Mouse (Mus musculus): Measurements from ENCODE around the gene Cox8a.

Cox8a gene

DNA sequence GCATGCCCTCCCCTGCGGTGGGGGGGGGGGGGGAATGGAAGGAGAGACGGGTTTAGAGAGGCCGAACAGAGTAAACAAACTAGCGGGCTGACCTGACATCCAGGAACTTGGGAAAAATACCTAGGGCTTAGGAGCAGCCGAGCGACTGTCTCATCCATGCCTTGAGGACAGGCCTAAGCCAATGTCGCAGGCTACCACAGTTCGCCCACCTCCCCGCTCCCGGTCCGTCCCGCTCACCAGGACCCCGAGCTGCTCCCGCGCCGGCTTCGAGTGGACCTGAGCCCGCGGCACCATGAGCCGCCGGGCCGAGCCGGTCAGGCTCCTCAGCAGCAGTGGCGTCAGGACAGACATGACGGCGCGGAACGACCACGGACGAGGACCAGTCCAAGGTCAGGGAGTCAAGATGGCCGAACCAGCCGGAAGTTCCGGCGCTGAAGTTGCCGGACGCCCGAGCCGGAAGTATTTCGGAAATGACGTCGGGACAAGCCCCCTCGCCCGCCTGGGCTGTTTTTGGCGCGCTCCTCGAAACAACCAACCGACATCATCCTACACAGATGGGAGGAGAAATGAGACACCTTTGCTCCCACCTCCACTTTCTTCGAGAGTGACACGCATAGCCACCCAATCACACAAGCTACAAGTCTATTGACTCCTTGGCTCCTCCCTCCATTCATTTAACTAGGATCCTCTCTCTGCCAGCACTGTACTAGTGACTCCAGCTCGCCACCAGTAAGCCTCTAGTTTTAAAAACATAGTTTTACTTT is at the start of gene Cox8a:
Gene Cox8a, minus strand, starts transcription at position 455 of the 764 bp plus-strand sequence.
- DNase-seq (ENCODE audit: low spot score in 2 of 2): peak; percentile 94 to 95

DNA sequence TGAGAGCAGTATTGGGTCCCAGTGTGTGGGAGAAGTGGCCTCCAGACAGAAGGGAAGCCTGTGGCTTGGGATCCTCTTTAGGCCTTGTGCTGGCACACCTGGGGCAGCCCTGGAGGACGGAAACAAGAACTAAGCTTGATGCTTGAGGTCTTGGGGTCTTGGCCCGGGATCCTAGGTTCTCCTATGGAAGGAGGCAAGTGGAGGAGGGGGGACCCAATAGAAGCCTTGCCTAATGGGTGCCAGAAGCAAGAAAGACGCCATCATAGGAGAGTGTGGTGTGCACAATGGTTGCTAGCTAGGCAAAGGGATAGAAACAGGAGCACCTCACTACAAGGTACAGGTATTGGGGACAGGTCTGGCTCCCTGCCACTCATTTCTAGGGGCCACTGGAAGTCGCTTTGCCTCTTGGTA is 49.0 kb upstream of the Cox8a start:
- DNase-seq (ENCODE audit: low spot score in 2 of 2): peak in 1 of 2 experiments; percentile 25

DNA sequence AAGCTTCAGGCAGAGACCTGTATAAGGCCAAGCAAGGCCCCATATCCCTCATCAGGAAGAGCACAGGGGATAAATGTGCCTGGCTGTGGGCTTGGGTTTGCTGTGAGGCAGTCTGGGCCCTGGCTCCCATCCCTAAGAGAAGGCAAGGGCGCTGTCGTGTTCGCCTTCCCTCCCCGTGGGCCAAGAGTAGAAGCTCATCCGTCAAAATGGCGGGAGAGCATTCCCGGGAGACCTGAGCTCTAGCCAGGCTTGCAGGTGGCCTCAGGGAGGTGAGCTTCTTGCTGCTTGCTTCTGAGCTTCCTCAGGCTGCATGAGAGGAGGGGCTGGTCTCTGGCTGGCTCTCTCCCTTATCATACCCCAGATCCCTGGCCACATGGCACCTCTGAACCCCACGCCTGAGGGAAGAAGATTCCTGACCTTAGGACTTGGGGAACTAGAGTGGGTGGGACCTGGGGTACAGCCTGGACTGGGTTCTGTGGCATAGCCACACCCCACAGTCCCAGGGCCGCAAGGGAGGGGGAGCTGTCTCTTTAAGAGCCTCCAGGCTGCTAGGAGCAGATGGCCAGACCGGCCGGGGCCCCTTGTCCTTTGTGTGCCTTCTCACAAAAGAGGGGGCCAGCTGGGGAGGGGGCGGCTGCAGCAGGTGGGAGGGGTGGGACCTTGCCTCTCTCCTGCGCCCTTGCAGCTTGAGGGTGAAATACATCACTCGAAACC is 48.2 kb upstream of the Cox8a start:
- peak in 1 of 2 experiments; percentile 32 for DNase-seq (ENCODE audit: low spot score in 2 of 2)

DNA sequence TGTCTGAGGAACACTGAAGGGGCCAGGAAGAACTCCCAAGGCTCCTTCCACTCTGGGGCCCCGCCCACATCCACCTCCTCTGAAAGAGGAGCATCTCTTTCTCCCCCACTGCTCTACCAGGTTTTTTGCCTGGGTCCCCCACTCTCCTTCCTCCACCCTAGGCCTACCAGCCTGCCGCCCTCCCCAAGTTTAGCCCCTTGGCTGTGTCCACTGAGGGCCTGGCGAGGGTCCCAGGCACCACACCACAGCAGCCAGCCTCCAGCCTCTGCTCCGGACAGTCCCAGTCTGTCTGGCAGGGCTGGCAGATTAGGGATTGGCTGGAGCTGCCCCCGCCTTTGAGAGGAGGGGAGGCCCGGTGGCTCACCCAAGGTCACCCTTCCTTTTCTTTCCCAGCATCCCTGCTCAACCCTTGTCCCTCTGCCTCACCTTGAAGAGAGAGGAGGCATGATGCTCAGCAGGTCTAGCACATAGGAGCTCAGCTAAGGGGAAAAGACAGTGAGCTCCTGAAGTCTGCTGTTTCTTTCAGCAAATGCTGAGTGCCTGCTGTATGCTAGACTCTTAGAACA is 47.4 kb upstream of the Cox8a start:
- peak in 1 of 2 experiments; percentile 43 for DNase-seq (ENCODE audit: low spot score in 2 of 2)

DNA sequence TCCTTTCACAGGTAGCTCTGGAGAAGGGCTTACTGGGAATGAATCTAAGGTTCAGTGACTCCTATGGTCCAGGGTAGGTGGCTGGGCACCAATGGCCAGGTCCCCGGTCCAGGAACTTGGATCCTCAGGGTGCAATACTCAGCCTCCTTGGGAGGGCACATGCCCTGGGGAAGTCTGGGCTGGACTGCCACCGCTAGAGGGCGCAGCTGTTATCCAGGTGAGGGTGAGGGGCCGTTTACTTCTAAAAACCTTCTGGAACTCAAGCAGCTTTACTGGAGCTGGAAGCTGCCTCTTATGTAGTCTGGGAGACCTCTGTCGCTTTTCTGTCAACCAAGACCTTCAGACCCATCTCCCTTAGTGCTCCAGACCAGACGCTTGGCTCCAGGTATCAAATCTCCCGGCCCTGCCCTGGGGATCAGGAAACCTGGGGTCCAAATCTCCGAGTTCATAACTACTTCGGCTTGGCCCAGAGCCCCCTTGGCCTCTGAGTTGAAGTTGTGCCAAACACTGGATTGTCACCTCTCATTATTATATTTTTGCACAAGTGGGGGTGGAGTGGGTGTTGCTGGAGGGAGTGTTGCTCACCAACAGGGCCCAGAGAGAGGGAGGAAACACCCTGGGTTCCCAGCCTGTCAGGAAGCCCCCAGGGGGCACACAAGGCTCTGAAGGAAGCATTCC is 46.8 kb upstream of the Cox8a start:
- DNase-seq (ENCODE audit: low spot score in 2 of 2): peak in 1 of 2 experiments; percentile 73

DNA sequence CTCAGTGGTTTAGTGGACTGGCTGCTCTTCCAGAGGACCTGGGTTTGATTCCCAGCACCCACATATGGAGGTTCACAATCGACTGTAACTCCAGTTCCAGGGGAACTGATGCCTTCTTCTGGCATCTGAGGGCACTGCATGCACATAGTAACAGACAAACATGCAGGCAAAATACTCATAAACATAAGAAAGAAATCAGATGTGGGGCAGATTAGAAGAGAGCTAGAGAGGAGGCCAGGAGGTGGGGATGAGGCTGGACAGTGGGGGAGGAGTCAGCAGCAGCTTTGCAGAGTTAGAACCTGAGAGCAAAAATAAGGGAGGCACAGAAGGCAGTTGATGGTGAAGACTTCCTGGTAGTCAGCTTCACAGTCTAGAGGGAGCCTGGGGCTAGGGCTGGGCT is 45.2 kb upstream of the Cox8a start:
- DNase-seq (ENCODE audit: low spot score in 2 of 2): no peak

DNA sequence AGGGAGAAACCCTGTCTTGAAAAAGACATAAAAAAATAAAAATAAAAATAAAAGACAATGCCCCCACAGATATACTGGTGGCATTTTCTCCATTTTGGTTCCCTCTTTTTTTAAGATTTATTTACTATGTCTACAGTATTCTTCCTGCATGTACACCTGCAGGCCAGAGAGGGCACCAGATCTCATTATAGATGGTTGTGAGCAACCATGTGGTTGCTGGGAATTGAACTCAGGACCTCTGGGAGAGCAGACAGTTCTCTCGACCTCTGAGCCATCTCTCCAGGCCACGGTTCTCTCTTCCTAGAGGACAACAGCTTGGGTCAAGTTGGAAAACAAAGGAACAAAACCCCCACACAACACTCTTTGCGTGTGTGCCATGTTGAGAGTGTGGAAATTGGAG is 44.5 kb upstream of the Cox8a start:
- DNase-seq (ENCODE audit: low spot score in 2 of 2): no peak

DNA sequence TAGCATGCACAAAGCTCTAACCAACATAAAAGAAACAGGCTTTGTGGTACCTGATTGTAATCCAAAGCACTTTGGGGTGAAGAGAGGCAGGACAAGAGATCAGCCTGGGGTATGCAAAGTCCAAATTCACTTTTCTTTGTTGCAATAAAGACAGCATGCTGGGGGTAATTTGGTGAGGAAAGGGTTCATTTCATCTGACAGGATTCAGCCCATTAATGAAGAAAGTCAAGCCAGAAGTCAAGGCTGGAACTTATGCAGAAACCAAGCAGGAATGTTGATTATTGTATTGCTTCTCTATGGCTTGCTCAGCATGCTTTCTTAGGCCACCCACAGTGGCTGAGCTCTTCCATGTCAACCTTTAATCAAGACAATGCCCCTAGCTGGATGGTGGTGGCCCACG is 44.1 kb upstream of the Cox8a start:
- no peak for DNase-seq (ENCODE audit: low spot score in 2 of 2)

DNA sequence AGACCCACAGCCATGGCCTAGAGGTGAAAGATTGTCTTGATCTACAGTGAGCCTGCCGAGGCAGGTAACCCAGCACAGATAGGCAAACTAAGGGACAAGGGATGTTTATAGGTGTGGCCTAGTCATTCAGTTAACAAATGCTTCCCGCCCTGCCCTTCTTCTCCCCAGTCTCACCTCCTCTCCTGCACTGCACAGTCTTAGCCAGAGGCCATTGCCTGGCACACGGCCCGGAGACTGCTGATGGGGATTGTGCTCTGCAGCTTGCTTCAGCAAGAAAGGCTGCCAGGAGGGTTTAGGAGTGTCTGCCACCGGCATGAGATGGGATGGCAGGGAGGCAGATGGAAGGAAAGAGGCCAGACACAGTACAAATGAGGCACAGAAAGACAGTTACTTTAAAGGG is 40.5 kb upstream of the Cox8a start:
- DNase-seq (ENCODE audit: low spot score in 2 of 2): no peak

DNA sequence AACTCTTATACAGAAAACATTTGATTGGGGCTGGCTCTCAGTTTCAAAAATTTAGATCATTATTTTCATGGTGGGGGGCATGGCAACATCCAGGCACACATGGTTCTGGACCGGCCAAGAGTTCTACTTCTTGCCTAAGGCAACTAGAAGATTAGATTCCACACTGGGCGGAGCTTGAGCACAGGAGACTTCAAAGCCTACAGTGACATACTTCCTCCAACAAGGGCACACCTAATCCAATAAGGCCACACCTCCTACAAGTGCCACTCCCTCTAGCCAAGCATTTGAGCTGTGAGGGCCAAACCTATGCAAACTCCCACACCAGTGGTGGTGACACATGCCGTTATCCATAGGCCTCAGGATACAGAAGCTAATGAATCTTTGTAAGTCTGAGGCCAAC is 28.6 kb upstream of the Cox8a start:
- DNase-seq (ENCODE audit: low spot score in 2 of 2): no peak

DNA sequence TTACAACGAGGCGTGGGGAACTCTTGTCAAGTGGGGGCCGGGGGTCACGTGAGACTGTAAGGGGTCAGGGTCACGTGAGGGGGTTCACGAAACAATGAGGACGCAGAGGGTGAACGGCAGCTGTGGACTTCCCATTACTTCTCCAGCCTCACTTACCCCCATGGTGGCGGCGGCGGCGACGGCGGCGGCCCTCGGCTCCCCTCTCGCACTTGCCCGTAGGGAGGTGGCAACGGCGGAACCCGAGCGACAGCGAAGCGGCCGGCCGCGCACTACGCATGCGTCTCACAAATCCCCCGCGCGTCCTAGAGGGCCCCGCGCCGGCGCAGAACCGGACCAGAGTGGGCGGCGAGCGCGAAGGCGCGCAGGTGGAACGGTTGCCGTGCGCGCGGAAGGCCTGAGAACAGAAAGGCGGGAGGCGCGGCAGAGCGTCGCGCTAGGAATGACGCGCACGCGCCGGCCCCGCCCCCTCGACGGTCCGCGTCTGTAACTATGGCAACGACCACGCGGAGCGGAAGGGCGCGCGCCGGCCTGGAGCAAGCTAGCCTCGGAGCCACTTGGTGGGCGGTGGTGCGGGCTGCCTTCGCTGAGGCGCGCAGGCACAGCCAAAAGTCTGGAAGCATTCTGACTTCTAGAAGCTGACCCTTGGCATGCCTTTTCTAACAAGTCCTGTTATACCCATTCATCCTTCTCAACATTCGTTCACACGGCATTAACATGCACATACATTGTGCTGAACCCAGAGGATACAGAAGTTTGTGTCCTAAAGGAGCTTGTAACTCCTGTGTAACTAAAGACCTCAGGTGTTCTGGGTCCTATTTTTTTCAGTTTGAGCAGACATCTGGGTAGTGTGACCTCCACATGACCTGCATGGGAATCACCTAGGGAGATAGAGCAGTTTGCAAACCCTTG is 23.6 kb upstream of the Cox8a start, which contains the start of gene Naa40:
Gene Naa40, minus strand, starts transcription at position 402 of the 909 bp plus-strand sequence.
- DNase-seq (ENCODE audit: low spot score in 2 of 2): peak; percentile 89 to 93

DNA sequence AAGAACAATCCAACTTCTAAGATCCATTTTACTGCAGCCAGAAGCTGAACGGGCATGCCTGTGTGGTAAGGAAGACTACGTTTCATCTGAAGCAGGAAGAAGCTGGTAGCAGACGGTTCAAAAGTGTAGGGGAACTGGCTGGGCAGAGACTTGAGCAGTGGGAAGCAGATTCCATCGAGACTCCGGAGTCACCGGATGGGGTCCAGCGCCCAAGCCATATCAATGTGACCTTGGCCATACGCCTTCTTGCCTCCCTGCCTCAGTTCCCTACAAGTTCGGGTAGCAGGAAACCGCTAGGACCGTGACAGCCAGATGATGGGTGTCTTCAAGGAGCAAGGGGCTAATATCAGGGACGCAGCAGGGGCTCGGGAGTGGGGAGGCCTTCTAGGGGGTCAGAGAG is 22.9 kb upstream of the Cox8a start:
- no peak for DNase-seq (ENCODE audit: low spot score in 2 of 2)

DNA sequence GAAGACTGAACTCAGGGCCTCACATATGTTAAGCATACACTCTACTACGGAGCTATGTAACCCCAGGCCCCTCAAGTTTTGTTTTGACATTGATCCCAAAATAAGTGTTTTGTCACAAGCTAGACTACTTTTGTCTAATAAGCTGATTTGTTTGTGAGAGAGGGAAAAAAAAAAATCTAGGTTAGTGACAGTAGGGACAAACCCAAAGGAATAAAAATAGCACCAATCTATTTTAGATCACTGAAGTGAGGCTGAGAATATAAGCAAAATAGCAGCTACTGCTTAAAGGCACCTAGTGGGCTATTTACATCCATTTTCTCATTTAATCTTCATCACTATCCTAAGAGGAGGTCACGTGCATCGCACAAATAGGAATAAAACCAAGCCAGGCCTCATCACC is 22.2 kb upstream of the Cox8a start:
- DNase-seq (ENCODE audit: low spot score in 2 of 2): no peak

DNA sequence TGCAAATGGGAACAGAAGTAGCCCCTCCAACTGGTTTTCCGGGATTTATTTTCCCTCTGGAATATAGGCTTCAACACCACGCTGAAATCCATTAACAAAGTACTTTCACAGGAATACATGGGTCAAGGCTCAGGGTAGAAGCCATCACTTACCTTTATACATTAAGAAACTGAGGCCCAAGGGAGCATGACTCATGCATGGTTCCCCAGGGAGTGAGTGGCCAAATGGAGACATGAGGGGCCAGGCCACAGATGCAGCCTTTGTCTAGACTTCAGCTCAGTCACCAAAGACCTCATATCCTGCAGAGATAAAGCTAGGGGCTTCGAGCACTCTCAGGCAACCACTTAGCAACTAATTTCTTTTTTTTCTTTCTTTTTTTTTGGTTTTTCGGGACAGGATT is 19.3 kb upstream of the Cox8a start:
- no peak for DNase-seq (ENCODE audit: low spot score in 2 of 2)

DNA sequence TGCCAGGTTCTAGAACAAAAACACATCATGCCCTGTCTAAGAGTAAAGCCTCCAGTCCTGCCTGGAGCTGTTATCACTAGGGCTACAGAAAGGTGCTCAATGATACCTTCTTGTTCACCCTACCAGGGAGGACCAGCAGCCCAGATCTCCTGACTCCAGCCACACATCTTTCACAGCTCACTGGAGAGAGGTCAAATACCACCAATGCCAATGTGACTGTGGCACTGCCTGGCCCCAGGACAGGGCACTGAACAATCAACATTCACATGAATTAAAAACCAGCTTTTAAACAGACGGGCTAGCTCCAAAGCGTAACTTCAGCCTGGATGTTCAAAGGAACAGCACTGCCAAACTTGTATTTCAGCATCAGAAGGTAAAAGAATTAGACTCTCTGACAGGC is 18.6 kb upstream of the Cox8a start:
- DNase-seq (ENCODE audit: low spot score in 2 of 2): no peak

DNA sequence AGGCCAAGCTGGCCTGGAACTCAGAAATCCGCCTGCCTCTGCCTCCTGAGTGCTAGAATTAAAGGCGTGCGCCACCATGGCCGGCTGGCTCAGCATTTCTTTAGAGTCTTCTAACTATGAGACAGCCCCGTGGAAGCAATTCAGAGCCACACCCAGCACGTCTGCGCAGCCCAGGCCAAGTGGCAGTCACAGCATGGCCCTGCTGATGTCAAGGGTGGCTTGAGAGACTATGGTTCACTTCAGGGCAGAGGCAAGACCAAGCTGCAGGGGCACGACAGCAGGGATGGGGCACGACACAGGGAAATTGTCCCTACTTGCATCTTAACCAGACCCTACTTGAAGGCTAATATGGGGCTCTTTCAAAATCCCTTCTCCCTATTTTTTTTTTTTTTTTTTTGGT is 18.0 kb upstream of the Cox8a start:
- DNase-seq (ENCODE audit: low spot score in 2 of 2): no peak

DNA sequence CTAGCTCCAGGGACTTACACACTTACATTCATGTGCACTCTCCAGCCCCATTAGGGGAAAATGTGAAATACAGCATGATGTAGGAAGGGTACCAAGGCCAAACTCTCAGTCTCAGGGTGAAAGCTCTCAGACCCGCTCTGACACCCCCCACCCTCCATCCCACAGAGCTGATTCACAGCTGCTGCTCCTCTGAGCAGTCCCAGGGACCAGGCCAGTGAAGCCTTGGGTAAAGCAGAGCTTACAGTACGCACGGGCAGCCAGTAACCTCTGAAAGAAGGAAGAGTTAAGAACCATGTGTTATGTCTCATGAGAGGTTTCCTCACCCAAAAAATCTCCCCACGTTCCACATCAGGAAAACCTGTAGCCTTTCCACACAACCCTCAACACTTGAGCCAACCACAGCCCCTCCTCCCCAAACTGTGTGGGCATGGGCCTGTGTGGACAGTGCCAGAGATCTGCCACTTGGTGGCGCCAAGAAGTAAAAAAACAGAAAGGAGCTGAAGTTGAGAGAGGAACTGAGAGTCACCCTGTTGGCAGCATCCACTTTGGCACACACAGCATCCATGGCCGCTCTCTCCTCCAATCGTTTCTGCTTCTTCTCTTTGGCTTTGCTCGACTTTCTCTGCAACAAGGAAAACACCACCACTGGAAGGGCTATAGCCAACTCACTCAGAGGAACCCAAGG is 17.3 kb upstream of the Cox8a start:
- DNase-seq (ENCODE audit: low spot score in 2 of 2): peak; percentile 74 to 80

DNA sequence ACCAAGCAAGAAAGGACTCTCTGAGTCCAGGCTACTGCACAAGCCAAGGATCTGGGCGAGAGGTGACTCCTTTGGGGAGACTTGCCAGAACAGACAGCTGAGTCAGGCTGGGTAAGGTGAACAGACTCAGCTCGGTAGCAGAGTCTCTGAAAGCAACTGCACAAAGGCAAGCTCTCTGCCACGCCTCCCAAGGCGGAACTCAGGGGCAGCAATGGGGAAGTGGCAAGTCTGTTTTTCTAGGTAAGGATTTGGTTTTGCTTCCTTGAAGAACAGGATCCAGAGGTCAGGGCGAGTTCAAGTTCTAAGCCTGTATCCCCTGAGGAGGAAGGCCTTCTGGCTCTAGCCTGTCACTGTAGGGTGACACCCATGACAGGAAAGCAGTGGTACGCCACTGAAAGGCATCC is 9.1 kb upstream of the Cox8a start:
- no peak for DNase-seq (ENCODE audit: low spot score in 2 of 2)

DNA sequence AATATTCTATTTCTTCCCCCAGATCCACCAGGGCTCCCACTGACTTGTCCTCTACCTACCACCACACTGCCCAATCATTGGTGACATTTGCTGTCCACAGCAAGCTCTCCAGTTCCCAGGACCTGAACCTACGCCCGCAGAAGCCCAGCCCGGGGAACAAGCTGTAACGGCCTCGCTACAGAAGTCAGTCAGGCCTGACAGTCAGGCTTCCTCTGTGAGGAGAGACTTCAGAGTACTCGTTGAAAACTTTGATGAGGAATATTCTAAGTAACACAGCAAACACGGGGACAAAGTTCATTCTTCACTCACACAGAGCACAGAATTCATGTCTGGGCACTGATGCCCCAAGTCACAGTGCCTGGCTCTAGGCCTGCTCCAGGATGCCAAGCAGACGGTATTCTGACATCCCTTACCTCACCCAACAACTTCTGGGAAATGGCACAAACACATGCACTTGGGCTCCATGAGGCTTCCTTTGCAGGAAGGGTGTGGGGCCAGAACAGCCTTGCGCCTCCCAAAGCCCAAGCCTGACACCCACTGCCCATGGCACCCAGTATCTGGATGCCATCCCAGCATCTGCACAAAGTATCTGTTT is 7.8 kb upstream of the Cox8a start:
- no peak for DNase-seq (ENCODE audit: low spot score in 2 of 2)

DNA sequence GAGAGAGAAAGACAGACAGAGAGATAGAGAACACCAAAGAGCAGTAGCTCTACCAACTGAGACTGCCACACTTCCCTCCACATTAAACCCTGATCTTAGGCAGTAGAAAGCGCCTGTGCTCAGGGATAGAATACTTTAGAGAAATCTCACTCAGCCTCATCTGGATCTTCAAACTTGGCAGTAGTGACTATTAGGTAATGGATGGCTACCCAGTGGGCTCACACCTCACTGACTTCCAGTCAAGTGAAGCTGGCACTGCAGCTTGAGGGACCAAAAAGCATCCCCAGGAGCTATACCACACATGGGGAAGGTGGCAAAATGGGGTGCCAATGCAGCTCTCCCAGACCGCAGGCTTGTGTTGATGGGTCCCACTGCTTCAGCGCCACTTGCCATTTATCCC is 6.8 kb upstream of the Cox8a start:
- no peak for DNase-seq (ENCODE audit: low spot score in 2 of 2)

Measured in frontal cortex, postnatal 10 days (tissue).